Mouse (Mus musculus) cerebellum, adult 9-10 months (tissue): ENCODE results near the gene Slc13a3.
"Not testable (repeated sequence)": the region's sequence is repeated elsewhere in the genome, so short reads cannot be mapped to it uniquely, and the experiment has no call there.

Experiments
- DNase-seq: peaks from one replicate; pipeline ENCODE4 v3.0.0; 2022

Gene Slc13a3

GRCm38 (mm10) chr2:165473003-165473402 is at the start of gene Slc13a3:
Slc13a3 (minus strand) TSS chr2:165473230.
- no peak for DNase-seq

DNA sequence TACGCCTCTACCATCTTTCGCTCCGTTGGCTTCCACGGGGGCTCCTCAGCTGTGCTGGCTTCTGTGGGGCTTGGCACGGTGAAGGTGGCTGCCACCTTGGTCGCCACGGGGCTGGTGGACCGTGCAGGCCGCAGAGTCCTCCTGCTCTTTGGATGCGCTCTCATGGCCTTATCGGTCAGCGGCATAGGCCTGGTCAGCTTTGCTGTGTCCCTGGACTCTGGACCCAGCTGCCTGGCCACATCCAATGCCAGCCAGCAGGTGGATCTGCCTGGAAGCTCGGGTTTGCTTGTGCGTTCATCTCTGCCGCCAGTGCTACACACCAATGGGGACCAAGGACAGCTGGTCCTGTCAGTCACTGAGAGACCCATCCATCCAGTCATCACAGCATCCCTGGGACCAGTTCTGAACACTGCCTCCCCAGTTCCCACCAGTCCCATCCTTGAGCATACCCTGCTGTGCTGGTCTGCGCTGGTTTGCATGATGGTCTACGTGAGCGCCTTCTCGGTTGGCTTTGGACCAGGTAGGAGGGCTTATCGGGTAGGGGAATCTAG is 42.2 kb upstream of the Slc13a3 start:
- no peak for DNase-seq

- no peak for DNase-seq
These were observed 40.0 kb upstream of the Slc13a3 start for GRCm38 (mm10) chr2:165512870-165513600.

GRCm38 (mm10) chr2:165512426-165512825 is 39.4 kb upstream of the Slc13a3 start:
- no peak for DNase-seq

GRCm38 (mm10) chr2:165511530-165511929 is 38.5 kb upstream of the Slc13a3 start:
- DNase-seq, result not testable (repeated sequence)

- not testable (repeated sequence) for DNase-seq
These were observed 38.0 kb upstream of the Slc13a3 start for GRCm38 (mm10) chr2:165510914-165511458.

DNA sequence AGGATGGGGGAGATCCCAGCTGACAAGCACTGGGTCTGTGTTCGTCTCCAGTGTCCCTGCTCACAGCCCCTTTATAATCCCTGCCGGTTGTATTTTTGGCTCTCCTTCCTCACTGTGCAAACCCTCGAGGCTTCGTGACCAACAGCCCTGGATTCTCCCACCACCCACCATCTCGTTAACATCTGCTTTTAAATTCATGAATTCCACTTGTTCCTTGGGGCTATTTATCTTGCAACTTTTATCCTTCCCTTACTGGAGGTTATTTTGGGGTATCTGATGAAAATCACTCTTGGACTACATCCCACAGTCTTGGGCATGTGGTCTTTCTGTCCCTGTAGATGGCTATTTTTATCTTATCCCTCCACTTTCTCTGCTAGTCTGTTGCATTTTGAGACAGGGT is 37.4 kb upstream of the Slc13a3 start:
- no peak for DNase-seq

- DNase-seq, result no peak
These were observed 36.7 kb upstream of the Slc13a3 start for GRCm38 (mm10) chr2:165509686-165510085.

DNA sequence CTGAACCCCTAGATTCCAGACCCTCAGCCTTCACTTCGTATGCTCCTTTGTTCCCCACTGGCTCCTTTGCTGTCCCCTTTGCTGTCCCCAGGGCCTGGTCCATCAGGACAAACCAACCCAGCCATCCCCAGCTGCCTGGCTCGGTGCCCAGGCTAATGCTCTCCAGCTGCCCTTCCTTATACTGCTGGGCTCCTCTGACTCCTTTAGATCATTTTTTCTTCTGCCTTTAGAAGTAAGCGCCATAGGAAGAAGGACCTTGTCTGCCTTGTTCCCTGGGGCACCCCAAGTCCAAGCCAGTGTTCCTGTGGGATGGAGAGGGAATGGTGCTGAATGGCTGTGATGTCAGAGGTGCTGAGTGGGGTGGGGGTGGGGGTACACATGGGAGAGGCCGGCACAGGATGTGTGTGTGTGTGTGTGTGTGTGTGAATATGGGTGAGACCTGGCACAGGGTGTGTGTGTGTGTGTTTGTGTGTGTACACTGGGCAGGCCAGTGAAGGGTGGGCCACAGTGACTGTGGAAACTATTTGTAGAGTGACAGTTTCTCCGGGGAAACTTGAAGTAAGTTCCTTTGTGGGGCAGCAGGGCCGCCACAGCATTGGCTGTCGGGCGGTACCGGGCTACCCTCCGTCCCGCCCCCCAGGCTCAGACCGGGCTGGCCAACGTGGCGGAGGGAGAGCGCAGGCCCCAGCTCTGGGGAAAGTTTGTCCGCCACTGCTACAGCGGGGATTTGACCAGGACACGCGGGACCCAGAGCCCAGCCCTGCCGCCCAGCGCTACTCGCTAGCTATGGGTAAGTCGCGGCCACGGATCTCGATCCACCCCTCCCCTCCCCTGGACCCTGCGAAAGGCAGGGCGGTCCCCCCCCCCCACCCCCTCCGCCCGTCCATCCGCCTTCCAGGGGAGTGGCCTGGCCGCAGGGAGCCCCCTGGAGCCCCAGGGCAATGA is 30.5 kb upstream of the Slc13a3 start, which contains the start of gene Slc2a10:
TSS of gene Slc2a10 (plus strand) at position 529 of the 945 bp plus-strand sequence.
- no peak for DNase-seq

DNA sequence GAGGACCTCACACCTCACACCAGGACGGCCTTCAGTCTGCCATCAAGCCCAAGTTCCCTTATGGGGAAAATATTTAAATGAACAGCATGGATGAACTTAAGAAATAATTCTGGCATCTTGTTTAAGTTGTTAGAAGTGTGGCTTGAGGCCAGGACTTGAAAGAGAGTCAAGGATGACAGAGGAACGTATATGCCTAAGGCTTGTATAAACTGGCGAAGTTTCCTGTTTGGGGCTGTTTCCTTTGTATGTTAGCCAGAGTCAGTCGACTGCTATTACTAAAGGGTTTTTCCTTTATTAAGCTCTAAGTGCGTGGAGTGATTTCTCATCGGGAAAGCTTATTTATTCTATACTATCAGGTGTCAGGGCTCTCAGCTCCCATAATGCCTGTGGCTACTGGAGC is 25.8 kb upstream of the Slc13a3 start:
- DNase-seq, result no peak

DNA sequence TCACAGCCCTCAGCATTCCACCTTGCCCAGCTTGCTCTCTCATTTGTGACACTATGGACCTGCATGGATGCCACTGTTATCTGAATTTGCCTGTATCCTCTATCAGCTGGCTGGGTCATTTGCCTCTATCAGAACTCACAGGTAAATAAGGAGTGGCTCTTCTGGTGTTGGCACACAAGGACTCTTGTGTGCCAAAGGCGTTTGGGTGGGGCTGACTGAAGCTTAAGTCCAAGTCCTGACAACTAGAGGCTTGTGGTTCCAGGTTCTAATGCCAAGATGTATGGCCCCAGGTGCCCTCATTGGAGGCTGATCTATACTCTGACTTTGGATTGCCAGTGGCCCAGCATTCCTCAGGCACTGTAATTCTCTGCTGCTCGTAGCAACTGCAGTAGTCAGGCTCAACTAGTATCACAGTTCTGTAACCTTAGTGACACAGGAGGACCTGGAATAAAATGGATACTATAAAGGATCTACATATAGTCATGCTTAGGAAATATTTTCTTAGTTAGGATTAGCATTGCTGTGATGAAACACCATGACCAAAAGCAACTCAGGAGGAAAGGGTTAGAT is 24.8 kb upstream of the Slc13a3 start:
- no peak for DNase-seq

DNA sequence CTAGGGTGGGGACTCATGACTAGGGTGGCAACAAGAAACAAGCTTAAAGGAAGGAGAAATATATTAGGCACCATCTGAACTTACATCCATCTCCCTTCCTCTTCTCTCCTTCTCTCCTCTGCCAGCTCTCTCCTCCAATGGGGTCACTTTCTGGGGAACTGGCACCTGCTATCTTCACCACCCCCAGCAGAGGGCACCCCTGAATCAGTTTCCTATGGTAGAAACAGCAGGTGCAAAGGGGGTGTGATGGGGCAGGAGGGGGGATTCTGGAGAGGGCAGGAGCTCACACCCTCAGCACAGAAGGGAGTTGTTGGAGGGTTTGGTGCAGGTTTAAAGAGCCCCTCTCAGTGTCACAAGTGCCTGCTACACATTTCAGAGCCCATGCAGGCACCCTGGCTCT is 23.2 kb upstream of the Slc13a3 start:
- DNase-seq, result no peak

DNA sequence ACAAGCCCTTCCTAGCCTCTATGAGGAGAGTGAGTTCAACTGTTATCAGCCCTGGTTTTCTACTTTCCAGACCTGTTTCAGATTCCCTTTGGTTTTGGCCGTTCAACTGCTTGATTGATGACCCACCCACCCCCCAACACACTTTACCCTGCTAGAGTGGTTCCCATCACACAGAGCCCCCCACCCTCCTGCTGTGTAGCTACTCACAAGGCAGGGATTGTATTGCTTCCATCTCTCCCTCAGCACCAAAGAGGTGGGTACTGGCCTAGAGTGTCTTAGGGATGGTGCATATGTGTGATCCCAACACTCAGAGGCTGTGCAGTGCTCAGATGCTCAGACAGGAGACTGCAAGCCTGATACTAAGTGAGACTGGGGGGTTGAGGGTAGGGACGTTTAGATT is 21.5 kb upstream of the Slc13a3 start:
- DNase-seq, result no peak

GRCm38 (mm10) chr2:165493587-165494210 is 20.7 kb upstream of the Slc13a3 start:
- DNase-seq, result peak; percentile 49

- DNase-seq, result peak; percentile 81
These were observed 19.9 kb upstream of the Slc13a3 start, which contains the start of gene Trp53rka for GRCm38 (mm10) chr2:165492648-165493553. Trp53rka (minus strand) TSS chr2:165493324.

GRCm38 (mm10) chr2:165486881-165487535 is 14.0 kb upstream of the Slc13a3 start:
- peak; percentile 61 for DNase-seq

- DNase-seq, result no peak
These were observed 13.4 kb upstream of the Slc13a3 start for GRCm38 (mm10) chr2:165486401-165486800.

- DNase-seq, result no peak
These were observed 12.8 kb upstream of the Slc13a3 start for GRCm38 (mm10) chr2:165485826-165486225.

- DNase-seq, result no peak
These were observed 11.1 kb upstream of the Slc13a3 start for GRCm38 (mm10) chr2:165484152-165484551.

GRCm38 (mm10) chr2:165482003-165482402 is 9.0 kb upstream of the Slc13a3 start:
- DNase-seq, result no peak

DNA sequence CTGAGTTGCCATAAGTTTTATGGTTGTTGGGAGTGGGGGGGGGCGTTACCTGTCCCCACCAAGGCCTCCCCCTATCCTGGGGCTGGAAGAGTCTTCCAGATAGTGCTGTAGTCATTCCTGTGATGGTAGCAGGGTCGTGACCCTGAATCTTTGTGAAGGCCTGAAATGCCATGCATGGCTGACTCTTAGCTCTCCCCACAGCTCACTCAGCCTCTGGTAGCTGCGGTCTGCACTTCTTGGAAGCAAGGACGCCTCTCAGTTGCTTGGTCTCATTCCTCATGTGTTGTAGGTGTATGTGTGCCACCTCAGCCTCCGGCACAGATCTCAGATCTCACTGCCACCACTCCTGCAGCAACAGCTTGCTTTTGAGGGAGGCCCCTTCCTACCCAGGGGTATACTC is 2.8 kb upstream of the Slc13a3 start:
- no peak for DNase-seq
